Mouse (Mus musculus) neural tube, embryonic 13.5 days (tissue): Measurements from ENCODE around the gene Tmem267. TPM values are rescaled to one million over a fixed set of nuclear protein-coding genes. Genes with fewer than 3 reads are reported as not detected.
A peak's percentile ranks its signal among the peaks of the same experiment; 100 is the strongest.
"Not testable (repeated sequence)": the region's sequence is repeated elsewhere in the genome, so short reads cannot be mapped to it uniquely, and the experiment has no call there.

Experiments
- ATAC-seq: fragments of 200-750 bp; cut with Nextera tagmentation; 2 replicates; pipeline ENCODE4 v1.8.0; 2017; ENCODE audit warnings: low read depth, mild to moderate bottlenecking, moderate TSS enrichment, moderate library complexity
- H3K27ac ChIP-seq: fragments of 300-500 bp; sonication (generic); replicated peaks from 2 replicates; pipeline ENCODE4 v1.5.1; 2015; ENCODE audit warnings: moderate library complexity, mild to moderate bottlenecking, inconsistent platforms
- H3K27me3 ChIP-seq: fragments of 300-500 bp; sonication (generic); 2 replicates; pipeline ENCODE4 v1.6.1; 2015; ENCODE audit warnings: mild to moderate bottlenecking, inconsistent platforms
- H3K36me3 ChIP-seq: fragments of 300-500 bp; sonication (generic); 2 replicates; pipeline ENCODE4 v1.6.1; 2015; ENCODE audit warnings: mild to moderate bottlenecking, inconsistent platforms
- H3K4me1 ChIP-seq: fragments of 300-500 bp; sonication (generic); replicated peaks from 2 replicates; pipeline ENCODE4 v1.6.1; 2015; ENCODE audit warnings: inconsistent platforms
- H3K4me2 ChIP-seq: fragments of 300-500 bp; sonication (generic); 2 replicates; pipeline ENCODE4 v1.6.1; 2015; ENCODE audit warnings: inconsistent platforms, mild to moderate bottlenecking, moderate library complexity
- H3K4me3 ChIP-seq: fragments of 300-500 bp; sonication (generic); 2 replicates; pipeline ENCODE4 v1.5.1; 2015; ENCODE audit warnings: mild to moderate bottlenecking, inconsistent platforms
- H3K9ac ChIP-seq: fragments of 300-500 bp; sonication (generic); 2 replicates; pipeline ENCODE4 v1.6.1; 2015; ENCODE audit warnings: moderate library complexity, mild to moderate bottlenecking, inconsistent platforms
- H3K9me3 ChIP-seq: fragments of 300-500 bp; sonication (generic); 2 replicates; pipeline ENCODE4 v1.6.1; 2016; ENCODE audit warnings: inconsistent platforms
- WGBS: fragments of 180-500 bp; shearing (Covaris S2); methylation state at CpG from one replicate; pipeline ENCODE4 v1.1.7; 2015; 5-methylcytosine and 5-hydroxymethylcytosine counted together
- polyA plus RNA-seq: library from polyadenylated mRNA; unstranded; fragments of >200 nt; fragmentation: Nextera tagmentation; extraction: Ambion mirVana; gene quantifications from 2 replicates; pipeline ENCODE4 v1.2.1, GENCODE M21; 2015

Gene Tmem267
- polyA plus RNA-seq, 1 experiment from 2014 or later: 3.3 TPM

DNA sequence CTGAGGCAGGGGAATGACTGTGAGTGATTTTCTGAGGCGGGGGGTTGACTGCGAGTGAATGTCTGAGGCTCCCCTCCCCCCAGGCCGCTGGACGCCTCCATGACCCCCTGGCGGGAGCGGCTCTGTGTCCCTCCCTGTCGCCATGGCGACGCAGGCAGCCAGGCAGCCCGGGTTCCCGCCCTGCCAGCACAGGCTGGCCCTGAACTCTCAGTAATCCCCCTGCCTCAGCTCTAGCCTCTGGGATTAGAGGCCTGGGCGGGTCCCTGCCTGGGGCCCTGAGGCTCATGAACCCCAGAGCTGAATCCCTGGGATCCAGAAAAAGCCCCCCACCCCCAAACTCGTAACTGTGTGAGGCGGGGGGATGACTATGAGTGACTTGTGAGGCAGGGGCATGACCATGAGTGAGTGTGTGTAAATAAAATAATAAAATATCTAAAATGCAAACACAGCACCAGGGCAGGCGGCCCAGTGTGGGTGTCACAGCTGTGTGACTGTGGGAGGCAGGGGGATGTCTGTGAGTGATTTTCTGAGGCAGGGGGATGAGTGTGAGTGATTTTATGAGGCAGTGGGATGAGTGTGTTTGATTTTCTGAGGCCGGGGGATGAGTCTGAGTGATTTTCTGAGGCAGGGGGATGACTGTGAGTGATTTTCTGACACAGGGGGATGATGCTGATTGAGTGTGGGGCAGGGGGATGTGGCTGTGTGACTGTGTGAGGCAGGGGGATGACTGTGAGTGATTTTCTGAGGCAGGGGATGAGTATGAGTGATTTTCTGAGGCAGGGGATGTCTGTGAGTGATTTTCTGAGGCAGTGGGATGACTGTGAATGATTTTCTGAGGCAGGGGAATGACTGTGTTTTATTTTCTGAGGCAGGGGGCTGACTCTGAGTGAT, 108.7 kb downstream of the Tmem267 start:
- WGBS: 65% methylated on average over 16 of the region's 16 CpGs
- ATAC-seq: peak; percentile 95

DNA sequence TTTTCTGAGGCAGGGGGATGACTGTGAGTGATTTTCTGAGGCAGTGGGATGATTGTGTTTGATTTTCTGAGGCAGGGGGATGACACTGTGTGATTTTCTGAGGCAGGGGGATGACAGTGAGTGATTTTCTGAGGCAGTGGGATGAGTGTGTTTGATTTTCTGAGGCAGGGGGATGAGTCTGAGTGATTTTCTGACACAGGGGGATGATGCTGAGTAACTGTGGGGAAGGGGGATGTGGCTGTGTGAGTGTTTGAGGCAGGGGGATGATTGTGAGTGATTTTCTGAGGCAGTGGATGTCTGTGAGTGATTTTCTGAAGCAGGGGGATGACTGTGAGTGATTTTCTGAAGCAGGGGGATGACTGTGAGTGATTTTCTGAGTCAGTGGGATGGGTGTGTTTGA, 110.6 kb downstream of the Tmem267 start:
- H3K4me1 ChIP-seq, H3K4me3 ChIP-seq, H3K36me3 ChIP-seq: not testable (repeated sequence)

More for the DNA sequence above, 108.7 kb downstream of the Tmem267 start:
- peaks cover 11% of the 10 kb centered on the region for H3K9me3 ChIP-seq
- not testable (repeated sequence) for H3K4me3 ChIP-seq, H3K36me3 ChIP-seq, H3K27me3 ChIP-seq, H3K9ac ChIP-seq, H3K4me2 ChIP-seq, H3K4me1 ChIP-seq, H3K27ac ChIP-seq

DNA sequence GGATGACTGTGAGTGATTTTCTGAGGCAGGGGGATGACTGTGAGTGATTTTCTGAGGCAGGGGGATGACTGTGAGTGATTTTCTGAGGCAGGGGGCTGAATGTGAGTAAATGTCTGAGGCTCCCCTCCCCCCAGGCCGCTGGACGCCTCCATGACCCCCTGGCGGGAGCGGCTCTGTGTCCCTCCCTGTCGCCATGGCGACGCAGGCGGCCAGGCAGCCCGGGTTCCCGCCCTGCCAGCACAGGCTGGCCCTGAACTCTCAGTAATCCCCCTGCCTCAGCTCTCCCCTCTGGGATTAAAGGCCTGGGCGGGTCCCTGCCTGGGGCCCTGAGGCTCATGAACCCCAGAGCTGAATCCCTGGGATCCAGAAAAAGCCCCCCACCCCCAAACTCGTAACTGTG, 111.2 kb downstream of the Tmem267 start:
- H3K27me3 ChIP-seq, H3K4me1 ChIP-seq, H3K36me3 ChIP-seq, ATAC-seq, H3K27ac ChIP-seq, H3K4me2 ChIP-seq, H3K4me3 ChIP-seq, H3K9ac ChIP-seq: not testable (repeated sequence)
- H3K9me3 ChIP-seq: peaks cover 19% of the 10 kb centered on the region
- WGBS: 79% methylated on average over 12 of the region's 12 CpGs

More for the DNA sequence above, 110.6 kb downstream of the Tmem267 start:
- H3K4me2 ChIP-seq, H3K27me3 ChIP-seq, H3K27ac ChIP-seq, H3K9ac ChIP-seq, ATAC-seq: not testable (repeated sequence)
- H3K9me3 ChIP-seq: peaks cover 14% of the 10 kb centered on the region

DNA sequence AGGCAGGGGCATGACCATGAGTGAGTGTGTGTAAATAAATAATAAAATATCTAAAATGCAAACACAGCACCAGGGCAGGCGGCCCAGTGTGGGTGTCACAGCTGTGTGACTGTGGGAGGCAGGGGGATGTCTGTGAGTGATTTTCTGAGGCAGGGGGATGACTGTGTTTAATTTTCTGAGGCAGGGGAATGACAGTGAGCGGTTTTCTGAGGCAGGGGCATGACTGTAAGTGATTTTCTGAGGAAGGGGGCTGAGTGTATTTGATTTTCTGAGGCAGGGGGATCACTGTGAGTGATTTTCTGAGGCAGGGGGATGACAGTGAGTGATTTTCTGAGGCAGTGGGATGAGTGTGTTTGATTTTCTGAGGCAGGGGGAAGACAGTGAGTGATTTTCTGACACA, 111.7 kb downstream of the Tmem267 start:
- not testable (repeated sequence) for H3K27me3 ChIP-seq, H3K4me2 ChIP-seq, ATAC-seq, H3K36me3 ChIP-seq, H3K9ac ChIP-seq, H3K4me3 ChIP-seq, H3K4me1 ChIP-seq, H3K27ac ChIP-seq
- peaks cover 21% of the 10 kb centered on the region for H3K9me3 ChIP-seq
- WGBS: 61% methylated on average over 2 of the region's 2 CpGs

DNA sequence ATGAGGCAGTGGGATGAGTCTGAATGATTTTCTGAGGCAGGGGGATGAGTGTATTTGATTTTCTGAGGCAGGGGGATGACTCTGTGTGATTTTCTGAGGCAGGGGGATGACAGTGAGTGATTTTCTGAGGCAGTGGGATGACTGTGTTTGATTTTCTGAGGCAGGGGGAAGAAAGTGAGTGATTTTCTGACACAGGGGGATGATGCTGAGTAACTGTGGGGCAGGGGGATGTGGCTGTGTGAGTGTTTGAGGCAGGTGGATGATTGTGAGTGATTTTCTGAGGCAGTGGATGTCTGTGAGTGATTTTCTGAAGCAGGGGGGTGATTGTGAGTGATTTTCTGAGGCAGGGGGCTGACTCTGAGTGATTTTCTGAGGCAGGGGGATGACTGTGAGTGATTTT, 112.3 kb downstream of the Tmem267 start:
- H3K4me3 ChIP-seq, H3K4me2 ChIP-seq, H3K27ac ChIP-seq, H3K27me3 ChIP-seq, H3K36me3 ChIP-seq, H3K9ac ChIP-seq, H3K4me1 ChIP-seq: not testable (repeated sequence)
- ATAC-seq: 0 out of 2 replicates have a peak, but pooled peaks have one; percentile 36
- peaks cover 21% of the 10 kb centered on the region for H3K9me3 ChIP-seq

DNA sequence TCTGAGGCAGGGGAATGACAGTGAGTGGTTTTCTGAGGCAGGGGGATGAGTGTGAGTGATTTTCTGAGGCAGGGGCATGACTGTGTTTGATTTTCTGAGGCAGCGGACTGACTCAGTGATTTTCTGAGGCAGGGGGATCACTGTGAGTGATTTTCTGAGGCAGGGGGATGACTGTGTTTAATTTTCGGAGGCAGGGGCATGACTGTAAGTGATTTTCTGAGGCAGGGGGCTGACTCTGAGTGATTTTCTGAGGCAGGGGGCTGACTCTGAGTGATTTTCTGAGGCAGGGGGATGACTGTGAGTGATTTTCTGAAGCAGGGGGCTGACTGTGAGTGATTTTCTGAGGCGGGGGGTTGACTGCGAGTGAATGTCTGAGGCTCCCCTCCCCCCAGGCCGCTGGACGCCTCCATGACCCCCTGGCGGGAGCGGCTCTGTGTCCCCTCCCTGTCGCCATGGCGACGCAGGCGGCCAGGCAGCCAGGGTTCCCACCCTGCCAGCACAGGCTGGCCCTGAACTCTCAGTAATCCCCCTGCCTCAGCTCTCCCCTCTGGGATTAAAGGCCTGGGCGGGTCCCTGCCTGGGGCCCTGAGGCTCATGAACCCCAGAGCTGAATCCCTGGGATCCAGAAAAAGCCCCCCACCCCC, 115.0 kb downstream of the Tmem267 start:
- not testable (repeated sequence) for H3K27ac ChIP-seq, H3K9ac ChIP-seq, H3K36me3 ChIP-seq, H3K4me3 ChIP-seq, H3K27me3 ChIP-seq, H3K4me2 ChIP-seq, H3K4me1 ChIP-seq, ATAC-seq
- WGBS: 52% methylated on average over 13 of the region's 13 CpGs
- H3K9me3 ChIP-seq: peaks cover 10% of the 10 kb centered on the region

DNA sequence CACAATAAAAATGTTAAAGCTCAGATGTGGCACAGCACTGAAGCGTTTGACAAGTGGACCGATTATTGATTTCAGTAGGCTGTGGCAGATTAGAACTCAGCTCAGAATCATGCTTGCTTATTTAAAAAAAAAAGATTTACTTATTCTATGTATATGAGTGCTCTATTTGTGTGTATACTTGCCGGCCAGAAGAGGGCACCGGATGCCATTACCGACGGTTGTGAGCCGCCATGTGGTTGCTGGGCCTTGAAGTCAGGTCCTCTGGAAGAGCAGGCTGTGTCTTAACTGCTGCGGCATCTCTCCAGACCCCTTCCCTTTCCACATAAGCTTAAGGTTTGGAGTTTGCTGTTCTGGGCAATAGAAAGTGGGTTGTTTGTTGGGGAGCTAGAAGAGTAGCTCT, 116.1 kb downstream of the Tmem267 start:
- not testable (repeated sequence) for H3K27me3 ChIP-seq, H3K9ac ChIP-seq, H3K4me1 ChIP-seq, H3K4me2 ChIP-seq, ATAC-seq, H3K27ac ChIP-seq, H3K4me3 ChIP-seq, H3K36me3 ChIP-seq
- WGBS: 93% methylated on average over 8 of the region's 8 CpGs
- peaks cover 10% of the 10 kb centered on the region for H3K9me3 ChIP-seq

DNA sequence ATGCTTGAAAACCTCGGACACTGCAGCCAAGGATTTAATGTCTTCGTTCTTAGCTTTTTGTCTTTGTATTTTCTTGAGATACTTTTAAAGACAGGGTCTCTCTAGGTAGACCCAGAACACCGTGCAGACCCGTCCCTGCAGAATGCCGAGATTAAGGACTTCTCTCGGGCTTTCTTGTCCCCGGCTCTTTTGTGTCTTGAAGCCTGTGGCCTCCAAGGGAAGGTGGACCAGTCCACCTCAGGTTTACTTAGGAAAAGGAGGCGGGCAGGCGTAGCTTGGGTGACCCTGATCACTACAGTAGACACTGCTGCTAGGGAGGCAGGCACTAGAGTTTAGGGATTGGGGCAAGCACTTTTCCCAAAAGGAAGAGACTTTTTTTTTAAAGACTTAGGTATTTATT, 116.5 kb downstream of the Tmem267 start:
- not testable (repeated sequence) for H3K9ac ChIP-seq, H3K27ac ChIP-seq, H3K4me3 ChIP-seq, ATAC-seq, H3K36me3 ChIP-seq, H3K27me3 ChIP-seq, H3K4me1 ChIP-seq, H3K4me2 ChIP-seq
- H3K9me3 ChIP-seq: peaks cover 10% of the 10 kb centered on the region
- 92% methylated on average over 8 of the region's 9 CpGs for WGBS

DNA sequence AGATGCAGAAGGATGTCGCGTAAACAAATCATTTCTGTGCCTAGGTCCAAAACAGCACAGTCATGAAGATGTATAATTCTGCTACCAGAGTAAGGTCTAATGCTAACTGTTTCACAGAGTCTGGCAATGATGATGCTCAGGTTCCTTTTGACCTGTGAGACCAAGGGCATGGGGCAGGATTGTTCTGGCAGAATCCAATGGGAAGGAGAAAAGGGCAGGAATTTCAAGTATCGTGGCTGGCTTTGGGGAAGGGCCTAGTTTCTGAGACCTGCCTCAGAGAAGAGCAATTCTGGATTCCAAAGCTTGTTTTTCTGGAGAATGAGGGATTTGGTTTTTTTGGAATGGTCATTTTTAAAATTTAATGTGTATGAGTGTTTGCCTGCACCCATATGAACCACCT, 131.0 kb downstream of the Tmem267 start:
- Histone ChIP-seq H3K27me3 (no peaks in the 10 kb centered on the region), H3K9ac (no peak overlapping the region), H3K36me3 (no peaks in the 10 kb centered on the region), H3K27ac (no peak overlapping the region), H3K4me3 (no peak overlapping the region), H3K9me3 (no peaks in the 10 kb centered on the region), H3K4me1 (no peaks in the 10 kb centered on the region), H3K4me2 (no peak overlapping the region)
- WGBS: 94% methylated on average over 3 of the region's 3 CpGs
- no peak for ATAC-seq

DNA sequence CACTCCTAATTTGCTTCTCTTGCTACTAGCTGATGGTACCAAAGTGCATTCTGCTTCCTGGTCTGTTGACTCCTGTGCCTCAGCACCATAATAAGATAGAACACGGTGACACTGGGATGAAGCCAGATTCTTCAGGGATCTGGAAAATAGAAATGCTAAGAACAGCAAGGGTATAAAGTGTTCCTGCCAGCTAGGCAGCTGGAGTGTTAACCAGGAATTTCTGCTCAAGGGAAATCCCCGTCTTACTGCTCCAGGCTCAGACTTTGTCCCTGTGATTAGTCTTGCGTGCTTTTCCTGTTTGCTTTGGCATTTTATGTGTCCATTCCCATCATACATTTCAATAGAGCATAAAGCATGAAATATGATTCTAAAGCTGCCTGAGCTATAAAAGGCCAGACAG, 131.9 kb downstream of the Tmem267 start:
- H3K27me3 ChIP-seq: no peaks in the 10 kb centered on the region
- no peak for ATAC-seq
- H3K9ac ChIP-seq: no peak overlapping the region
- H3K36me3 ChIP-seq: no peaks in the 10 kb centered on the region
- WGBS: 81% methylated on average over 3 of the region's 3 CpGs
- H3K4me1 ChIP-seq: no peaks in the 10 kb centered on the region
- H3K4me3 ChIP-seq: no peak overlapping the region
- no peak overlapping the region for H3K4me2 ChIP-seq
- H3K9me3 ChIP-seq: no peaks in the 10 kb centered on the region
- H3K27ac ChIP-seq: no peak overlapping the region

DNA sequence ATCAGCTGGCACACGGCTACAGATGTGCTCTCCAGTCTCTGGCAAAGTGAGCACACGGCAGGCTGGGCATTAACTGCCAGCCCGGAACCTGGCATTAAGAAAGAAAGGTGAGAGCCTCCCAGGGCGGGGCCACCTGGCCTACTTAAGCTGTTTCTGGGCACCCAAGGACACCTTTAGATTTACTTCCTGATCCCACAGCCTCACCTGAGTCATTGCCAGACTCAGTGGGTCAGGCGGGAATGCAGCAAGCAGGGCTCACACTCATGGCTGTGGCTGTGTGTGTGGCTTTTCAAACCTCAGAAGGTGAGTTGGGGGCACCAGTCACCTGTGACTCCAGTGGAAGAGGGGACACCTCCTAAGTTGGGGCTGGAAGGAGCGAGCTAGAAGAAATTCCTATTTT, 135.8 kb downstream of the Tmem267 start, which contains the start of gene Ccl28:
Gene Ccl28 (plus strand): TSS at position 186 of the 400 bp plus-strand sequence.
- Histone ChIP-seq H3K9me3 (no peaks in the 10 kb centered on the region), H3K27ac (no peak within 1 kb of the TSS), H3K36me3 (no peaks in the 10 kb centered on the region), H3K27me3 (no peaks in the 10 kb centered on the region), H3K9ac (no peak within 1 kb of the TSS), H3K4me2 (no peak within 1 kb of the TSS), H3K4me3 (no peak within 1 kb of the TSS), H3K4me1 (no peaks in the 10 kb centered on the region)
- WGBS: 81% methylated on average over 6 of the region's 6 CpGs
- ATAC-seq: no peak

DNA sequence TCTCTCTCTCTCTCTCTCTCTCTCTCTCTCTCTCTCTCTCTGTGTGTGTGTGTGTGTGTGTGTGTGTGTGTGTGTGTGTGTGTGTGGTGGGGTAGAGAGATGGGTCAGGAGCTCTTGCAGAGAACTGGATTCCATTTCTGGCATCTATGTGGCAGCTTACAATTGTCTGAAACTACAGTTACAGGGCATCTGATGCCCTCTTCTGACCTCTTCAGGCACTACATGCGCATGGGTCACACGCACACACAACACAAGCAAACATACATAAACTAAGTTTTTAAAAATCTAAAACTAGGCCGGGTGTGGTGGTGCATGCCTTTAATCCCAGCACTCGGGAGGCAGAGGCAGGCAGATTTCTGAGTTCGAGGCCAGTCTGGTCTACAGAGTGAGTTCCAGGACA, 138.1 kb downstream of the Tmem267 start:
- ATAC-seq, H3K4me2 ChIP-seq: not testable (repeated sequence)
- WGBS: 84% methylated on average over 5 of the region's 5 CpGs

More for the DNA sequence above, 138.1 kb downstream of the Tmem267 start:
- H3K27ac ChIP-seq, H3K9me3 ChIP-seq, H3K4me1 ChIP-seq, H3K4me3 ChIP-seq, H3K9ac ChIP-seq, H3K27me3 ChIP-seq, H3K36me3 ChIP-seq: not testable (repeated sequence)
